10 mouse cellular contexts compared by ENCODE assay signal in genomic region chr5:112470144-112470543, GRCm38 (mm10). TPM values are rescaled to one million over a fixed set of nuclear protein-coding genes. Genes with fewer than 3 reads are reported as not detected.
DNase-seq lines count a peak whose midpoint lies in the region; ATAC-seq and TF ChIP-seq lines count a peak whose summit lies in the region.
"Had no signal": no experiment of that assay in that cellular context is flagged by ENCODE, and none has a peak within 500 bp of the region (broad histone marks: within the 10 kb centered on the region; RNA-seq: fewer than 3 reads in every experiment).

No protein-coding gene starts in this region.

- ATAC-seq in hindbrain, postnatal 0 days, result no peak
- ATAC-seq in erythroblast, adult 5-6 weeks (replicated peaks; ENCODE audit: low FRiP score, poor library complexity, severe bottlenecking), result no peak

- H3K9ac ChIP-seq in hindbrain, postnatal 0 days (replicated peaks; ENCODE audit: low read length), result no peak overlapping the region
- H3K9ac ChIP-seq: hindbrain, embryonic 15.5 days; midbrain, embryonic 12.5 days had no signal

- no peak overlapping the region for H3K27ac ChIP-seq in hindbrain, postnatal 0 days
- H3K27ac ChIP-seq: hindbrain, embryonic 15.5 days; midbrain, embryonic 12.5 days had no signal

- intact Hi-C loops in heart, postnatal 25 days (cut with DNase I), result loop anchor here (10.0 kb wide), 2 partner anchors 395 to 585 kb away; no protein-coding TSS in a partner anchor

- WGBS in hindbrain, postnatal 0 days, result 68% methylated on average over 6 of the region's 6 CpGs

- H3K27me3 ChIP-seq in hindbrain, postnatal 0 days (ENCODE audit: insufficient read depth, low read length), result no peaks in the 10 kb centered on the region
- H3K27me3 ChIP-seq: hindbrain, embryonic 15.5 days had no signal

- H3K4me2 ChIP-seq in hindbrain, postnatal 0 days (ENCODE audit: low read depth, low read length), result no peak overlapping the region
- H3K4me2 ChIP-seq: hindbrain, embryonic 15.5 days; midbrain, embryonic 12.5 days had no signal

- TF ChIP-seq CTCF in hindbrain, postnatal 0 days (IDR thresholded peaks at IDR 0.05; ENCODE audit: low read depth), result peak; percentile 93

- no peaks in the 10 kb centered on the region for H3K9me3 ChIP-seq in hindbrain, postnatal 0 days (ENCODE audit: low read length)
- H3K9me3 ChIP-seq: hindbrain, embryonic 15.5 days had no signal

- no peak overlapping the region for H3K4me3 ChIP-seq in hindbrain, postnatal 0 days (ENCODE audit: low read length)
- H3K4me3 ChIP-seq: hindbrain, embryonic 15.5 days; midbrain, embryonic 12.5 days had no signal

- DNase-seq in heart, adult 18-20 months, result peak; percentile 13 to 46
- no peak for DNase-seq in heart, postnatal 25 days (ENCODE audit: low spot score)
- peak; percentile 60 to 75 for DNase-seq in right cerebral cortex, adult 2 months (ENCODE audit: low spot score in 2 of 2)
- no peak for DNase-seq in right cerebral cortex, postnatal 36 days (ENCODE audit: low spot score in 2 of 2)
- peak; percentile 76 for DNase-seq in cerebellum, adult 11-12 months
- peak; percentile 83 for DNase-seq in hindbrain, postnatal 0 days (ENCODE audit: low spot score)
- peak; percentile 68 for DNase-seq in retina, embryonic 14.5 days (ENCODE audit: low spot score)

- no peaks in the 10 kb centered on the region for H3K4me1 ChIP-seq in hindbrain, postnatal 0 days (ENCODE audit: insufficient read depth, low read length)

- peaks cover 11% of the 10 kb centered on the region; the same call in 1 of the 2 replicates for H3K36me3 ChIP-seq in hindbrain, postnatal 0 days (ENCODE audit: insufficient read depth, low read length)

RNA-seq across cellular contexts. Expression of gene Gm6588, which starts 20.9 kb away (rescaled TPM):
- not detected for total RNA-seq in heart, adult 18-20 months (2021)
- total RNA-seq in heart, postnatal 25 days (2021), result not detected
- total RNA-seq in hindbrain, postnatal 0 days (2014; rRNA removed), result not detected in 2 replicates
- polyA plus RNA-seq in hindbrain, postnatal 0 days (2015; fragmentation: Nextera tagmentation; extraction: Ambion mirVana), result 0.25 and 0.58 TPM in 2 replicates
- total RNA-seq in erythroblast, adult 5-6 weeks (2015; ENCODE audit: low replicate concordance), result not detected in 2 replicates
- total RNA-seq in erythroblast, adult 5-6 weeks (2017; ENCODE audit: low replicate concordance), result not detected in 2 replicates

Comparison
In these comparisons a context has a peak if more than half of its experiments do, and no peak if none do; other contexts are left out.
1. DNase-seq: peak in heart, adult 18-20 months (2 of 2), right cerebral cortex, adult 2 months (2 of 2), cerebellum, adult 11-12 months (single experiment), hindbrain, postnatal 0 days (single experiment) and retina, embryonic 14.5 days (single experiment); none in heart, postnatal 25 days (single experiment) and right cerebral cortex, postnatal 36 days (0 of 2).